35 mouse cellular contexts compared by ENCODE assay signal in the genomic region with DNA sequence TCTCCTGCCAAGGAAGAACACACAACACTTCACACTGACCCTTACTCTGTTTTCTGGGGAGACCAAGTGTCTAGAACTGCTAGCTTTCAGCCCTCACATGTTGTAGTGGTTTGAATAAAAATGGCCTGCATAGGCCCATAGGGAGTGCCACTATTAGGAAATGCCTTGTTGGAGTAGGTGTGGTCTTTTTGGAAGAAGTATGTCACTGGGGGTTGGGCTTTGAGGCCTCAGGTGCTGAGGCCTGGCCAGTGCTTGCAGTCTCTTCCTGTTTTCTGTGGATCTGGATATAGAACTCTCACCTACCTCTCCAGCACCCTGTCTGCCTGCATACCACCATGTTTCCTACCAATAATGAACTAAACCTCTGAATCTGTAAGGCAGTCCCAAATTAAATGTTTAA.
"Had no signal": no experiment of that assay in that cellular context is flagged by ENCODE, and none has a peak within 500 bp of the region (broad histone marks: within the 10 kb centered on the region; RNA-seq: fewer than 3 reads in every experiment).

No protein-coding gene starts in this region.

- H3K9me3 ChIP-seq: heart, embryonic 10.5 days; heart, embryonic 12.5 days; heart, embryonic 13.5 days; heart, embryonic 15.5 days; hindbrain, embryonic 10.5 days; hindbrain, embryonic 12.5 days; hindbrain, embryonic 13.5 days; hindbrain, embryonic 15.5 days; kidney, embryonic 15.5 days had no signal

- H3K27ac ChIP-seq: heart, embryonic 10.5 days; heart, embryonic 13.5 days; heart, embryonic 15.5 days; hindbrain, embryonic 10.5 days; hindbrain, embryonic 12.5 days; hindbrain, embryonic 13.5 days; hindbrain, embryonic 14.5 days; hindbrain, embryonic 15.5 days; hindbrain, postnatal 0 days; kidney, embryonic 15.5 days; kidney, postnatal 0 days; layer of hippocampus, adult 2 months; left cerebral cortex, adult 2 months had no signal

- H3K4me1 ChIP-seq: heart, embryonic 10.5 days; heart, embryonic 12.5 days; heart, embryonic 13.5 days; heart, embryonic 15.5 days; hindbrain, embryonic 10.5 days; hindbrain, embryonic 12.5 days; hindbrain, embryonic 13.5 days; hindbrain, embryonic 15.5 days had no signal

- H3K36me3 ChIP-seq: heart, embryonic 10.5 days; heart, embryonic 12.5 days; heart, embryonic 13.5 days; heart, embryonic 15.5 days; hindbrain, embryonic 10.5 days; hindbrain, embryonic 12.5 days; hindbrain, embryonic 13.5 days; hindbrain, embryonic 15.5 days; kidney, embryonic 15.5 days had no signal

- H3K27me3 ChIP-seq: heart, embryonic 12.5 days; heart, embryonic 13.5 days; heart, embryonic 15.5 days; hindbrain, embryonic 12.5 days; hindbrain, embryonic 13.5 days; hindbrain, embryonic 15.5 days; kidney, embryonic 15.5 days had no signal

- DNase-seq: heart, postnatal 10 days; heart, postnatal 14 days; heart, postnatal 36 days; heart, postnatal 4 days; kidney, adult 11 months; kidney, adult 18-20 months; kidney, adult 2 months; kidney, adult 8-10 months; kidney, adult 9 months; kidney, postnatal 10 days; kidney, postnatal 14 days; kidney, postnatal 25 days; kidney, postnatal 36 days; kidney, postnatal 4 days; layer of hippocampus, adult 9-11 months; layer of hippocampus, postnatal 36 days had no signal

- H3K9ac ChIP-seq: heart, embryonic 12.5 days; heart, embryonic 13.5 days; heart, embryonic 15.5 days; hindbrain, embryonic 12.5 days; hindbrain, embryonic 13.5 days; hindbrain, embryonic 14.5 days; hindbrain, embryonic 15.5 days; kidney, embryonic 15.5 days had no signal

- H3K4me3 ChIP-seq: heart, embryonic 10.5 days; heart, embryonic 12.5 days; heart, embryonic 13.5 days; heart, embryonic 15.5 days; hindbrain, embryonic 10.5 days; hindbrain, embryonic 12.5 days; hindbrain, embryonic 13.5 days; hindbrain, embryonic 15.5 days; kidney, embryonic 15.5 days; layer of hippocampus, adult 2 months; left cerebral cortex, adult 2 months had no signal

- H3K4me2 ChIP-seq: heart, embryonic 11.5 days; heart, embryonic 12.5 days; heart, embryonic 13.5 days; heart, embryonic 15.5 days; hindbrain, embryonic 12.5 days; hindbrain, embryonic 13.5 days; hindbrain, embryonic 14.5 days; hindbrain, embryonic 15.5 days; kidney, embryonic 15.5 days had no signal

- ATAC-seq: hindbrain, embryonic 16.5 days; hindbrain, postnatal 0 days; inflammation-experienced regulatory T-cells, adult 6 months; intestine, embryonic 16.5 days; intestine, postnatal 0 days had no signal
